Mouse (Mus musculus) forebrain, embryonic 16.5 days (tissue): ENCODE results near the gene Bcar3. TPM values are rescaled to one million over a fixed set of nuclear protein-coding genes. Genes with fewer than 3 reads are reported as not detected.
A peak's percentile ranks its signal among the peaks of the same experiment; 100 is the strongest.

Experiments used
- ATAC-seq: fragments of 200-750 bp; cut with Nextera tagmentation; 2 replicates; pipeline ENCODE4 v1.8.0; 2017; ENCODE audit warnings: mild to moderate bottlenecking, moderate library complexity
- H3K27ac ChIP-seq: fragments of 300-500 bp; sonication (generic); 2 replicates; pipeline ENCODE4 v1.5.1; 2014; ENCODE audit warnings: low read length, control low read depth
- H3K27me3 ChIP-seq: fragments of 300-500 bp; sonication (generic); replicated peaks from 2 replicates; pipeline ENCODE4 v1.6.1; 2014; ENCODE audit warnings: low read length; ENCODE audit not compliant: control insufficient read depth, insufficient read depth
- H3K36me3 ChIP-seq: fragments of 300-500 bp; sonication (generic); 2 replicates; pipeline ENCODE4 v1.6.1; 2014; ENCODE audit not compliant: control insufficient read depth, insufficient read depth
- H3K4me1 ChIP-seq: fragments of 300-500 bp; sonication (generic); replicated peaks from 2 replicates; pipeline ENCODE4 v1.6.1; 2014; ENCODE audit warnings: low read length; ENCODE audit not compliant: control insufficient read depth, insufficient read depth
- H3K4me2 ChIP-seq: fragments of 300-500 bp; sonication (generic); 2 replicates; pipeline ENCODE4 v1.6.1; 2014; ENCODE audit warnings: mild to moderate bottlenecking, low read length, control low read depth
- H3K4me3 ChIP-seq: fragments of 300-500 bp; sonication (generic); replicated peaks from 2 replicates; pipeline ENCODE4 v1.5.1; 2014; ENCODE audit warnings: mild to moderate bottlenecking, low read length, control low read depth
- H3K9ac ChIP-seq: fragments of 300-500 bp; sonication (generic); replicated peaks from 2 replicates; pipeline ENCODE4 v1.6.1; 2014; ENCODE audit warnings: low read depth, low read length, control low read depth
- H3K9me3 ChIP-seq: fragments of 300-500 bp; sonication (generic); 2 replicates; pipeline ENCODE4 v1.6.1; 2016; ENCODE audit warnings: low read length; ENCODE audit not compliant: control insufficient read depth
- WGBS: fragments of 180-500 bp; shearing (Covaris S2); extraction: QIAGEN DNeasy Blood & Tissue Kit; methylation state at CpG from one replicate; pipeline ENCODE4 v1.1.7; 2014; 5-methylcytosine and 5-hydroxymethylcytosine counted together
- polyA plus RNA-seq: library from polyadenylated mRNA; unstranded; fragments of >200 nt; fragmentation: Nextera tagmentation; extraction: Ambion mirVana; gene quantifications from 2 replicates; pipeline ENCODE4 v1.2.1, GENCODE M21; 2015

Gene Bcar3
- polyA plus RNA-seq, 1 experiment from 2014 or later = 5.3 TPM

GRCm38 (mm10) chr3:122307894-122308671 lies 14.1 kb downstream of the Bcar3 start:
- 52% methylated on average over 4 of the region's 4 CpGs for WGBS
- no peak overlapping the region for H3K9ac ChIP-seq
- no peak overlapping the region for H3K27ac ChIP-seq
- H3K27me3 ChIP-seq = no peaks in the 10 kb centered on the region; the same call in 1 of the 2 replicates
- no peak for ATAC-seq
- no peak overlapping the region for H3K4me2 ChIP-seq
- no peaks in the 10 kb centered on the region for H3K9me3 ChIP-seq
- no peaks in the 10 kb centered on the region for H3K4me1 ChIP-seq
- no peaks in the 10 kb centered on the region for H3K36me3 ChIP-seq
- no peak overlapping the region for H3K4me3 ChIP-seq

- H3K9ac ChIP-seq = no peak overlapping the region
- no peaks in the 10 kb centered on the region for H3K36me3 ChIP-seq
- no peaks in the 10 kb centered on the region for H3K4me1 ChIP-seq
- no peak for ATAC-seq
- H3K4me3 ChIP-seq = no peak overlapping the region
- WGBS = 34% methylated on average over 6 of the region's 6 CpGs
- no peak overlapping the region for H3K4me2 ChIP-seq
- no peaks in the 10 kb centered on the region; the same call in 1 of the 2 replicates for H3K27me3 ChIP-seq
- no peaks in the 10 kb centered on the region for H3K9me3 ChIP-seq
- no peak overlapping the region for H3K27ac ChIP-seq
Observed at GRCm38 (mm10) chr3:122308981-122309380, 15.0 kb downstream of the Bcar3 start.

- H3K9me3 ChIP-seq = no peaks in the 10 kb centered on the region
- no peak overlapping the region for H3K4me2 ChIP-seq
- H3K27ac ChIP-seq = no peak overlapping the region
- no peak overlapping the region for H3K4me3 ChIP-seq
- no peaks in the 10 kb centered on the region; the same call in 1 of the 2 replicates for H3K27me3 ChIP-seq
- no peaks in the 10 kb centered on the region for H3K36me3 ChIP-seq
- no peak overlapping the region for H3K9ac ChIP-seq
- H3K4me1 ChIP-seq = peaks cover 4% of the 10 kb centered on the region; the same call in 1 of the 2 replicates
- WGBS = 9% methylated on average over 2 of the region's 2 CpGs
- ATAC-seq = peak; percentile 58
Observed at GRCm38 (mm10) chr3:122312078-122312477, 18.1 kb downstream of the Bcar3 start.

- H3K9ac ChIP-seq = no peak overlapping the region
- H3K27me3 ChIP-seq = no peaks in the 10 kb centered on the region; the same call in 1 of the 2 replicates
- H3K36me3 ChIP-seq = no peaks in the 10 kb centered on the region
- no peaks in the 10 kb centered on the region for H3K9me3 ChIP-seq
- H3K4me3 ChIP-seq = no peak overlapping the region
- H3K4me1 ChIP-seq = peaks cover 4% of the 10 kb centered on the region; the same call in 1 of the 2 replicates
- no peak overlapping the region for H3K27ac ChIP-seq
- no peak overlapping the region for H3K4me2 ChIP-seq
- no peak for ATAC-seq
- WGBS = 79% methylated on average over 10 of the region's 10 CpGs
Observed at GRCm38 (mm10) chr3:122312936-122313629, 19.1 kb downstream of the Bcar3 start.

- no peaks in the 10 kb centered on the region for H3K36me3 ChIP-seq
- H3K27ac ChIP-seq = no peak overlapping the region
- no peak for ATAC-seq
- H3K27me3 ChIP-seq = no peaks in the 10 kb centered on the region; the same call in 1 of the 2 replicates
- H3K4me1 ChIP-seq = peaks cover 4% of the 10 kb centered on the region; the same call in 1 of the 2 replicates
- no peak overlapping the region for H3K4me2 ChIP-seq
- H3K9me3 ChIP-seq = no peaks in the 10 kb centered on the region
- H3K4me3 ChIP-seq = no peak overlapping the region
- 44% methylated on average over 7 of the region's 7 CpGs for WGBS
- no peak overlapping the region for H3K9ac ChIP-seq
Observed at GRCm38 (mm10) chr3:122313936-122314335, 20.0 kb downstream of the Bcar3 start.

GRCm38 (mm10) chr3:122316621-122317020 lies 22.7 kb downstream of the Bcar3 start:
- no peak overlapping the region for H3K27ac ChIP-seq
- WGBS = 13% methylated on average over 11 of the region's 11 CpGs
- ATAC-seq = no peak
- no peak overlapping the region for H3K9ac ChIP-seq
- H3K36me3 ChIP-seq = no peaks in the 10 kb centered on the region
- H3K4me3 ChIP-seq = no peak overlapping the region
- no peaks in the 10 kb centered on the region for H3K9me3 ChIP-seq
- peak overlapping the region; percentile 26; the same call in 1 of the 2 replicates for H3K4me2 ChIP-seq
- no peaks in the 10 kb centered on the region for H3K27me3 ChIP-seq
- peaks cover 4% of the 10 kb centered on the region; the same call in 1 of the 2 replicates for H3K4me1 ChIP-seq

GRCm38 (mm10) chr3:122317339-122317738 lies 23.4 kb downstream of the Bcar3 start:
- Histone ChIP-seq H3K27me3 (no peaks in the 10 kb centered on the region), H3K27ac (no peak overlapping the region), H3K4me2 (no peak overlapping the region), H3K36me3 (no peaks in the 10 kb centered on the region), H3K9me3 (no peaks in the 10 kb centered on the region), H3K4me3 (no peak overlapping the region), H3K4me1 (peaks cover 4% of the 10 kb centered on the region; the same call in 1 of the 2 replicates), H3K9ac (no peak overlapping the region)
- WGBS = 78% methylated on average over 6 of the region's 6 CpGs
- no peak for ATAC-seq

- no peak overlapping the region for H3K27ac ChIP-seq
- ATAC-seq = no peak
- no peaks in the 10 kb centered on the region for H3K36me3 ChIP-seq
- no peak overlapping the region for H3K9ac ChIP-seq
- no peaks in the 10 kb centered on the region for H3K9me3 ChIP-seq
- no peaks in the 10 kb centered on the region for H3K4me1 ChIP-seq
- no peak overlapping the region for H3K4me3 ChIP-seq
- no peak overlapping the region for H3K4me2 ChIP-seq
- 89% methylated on average over 9 of the region's 9 CpGs for WGBS
- H3K27me3 ChIP-seq = no peaks in the 10 kb centered on the region
Observed at GRCm38 (mm10) chr3:122322226-122322625, 28.3 kb downstream of the Bcar3 start.

GRCm38 (mm10) chr3:122323841-122324240 lies 29.9 kb downstream of the Bcar3 start:
- 89% methylated on average over 6 of the region's 6 CpGs for WGBS
- no peaks in the 10 kb centered on the region for H3K9me3 ChIP-seq
- H3K9ac ChIP-seq = no peak overlapping the region
- H3K36me3 ChIP-seq = no peaks in the 10 kb centered on the region
- H3K4me3 ChIP-seq = no peak overlapping the region
- no peaks in the 10 kb centered on the region for H3K4me1 ChIP-seq
- ATAC-seq = no peak
- H3K4me2 ChIP-seq = no peak overlapping the region
- H3K27me3 ChIP-seq = no peaks in the 10 kb centered on the region
- no peak overlapping the region for H3K27ac ChIP-seq
